Mouse (Mus musculus) olfactory bulb, adult 2 months (tissue): ENCODE measurements at regions not wholly inside any gene's neighbourhood (a gene's known extent, or its start where the extent isn't known, plus 50 kb on each side); places are given as distances from the start of the nearest gene placed in this dataset.

Experiments
- CTCF ChIP-seq: fragments of 200-500 bp; IDR thresholded peaks from 2 replicates; pipeline ENCODE4 v1.5.1; 2012; ENCODE audit warnings: low read depth, mild to moderate bottlenecking, low read length, moderate library complexity; ENCODE audit not compliant: insufficient read depth
- POLR2A ChIP-seq: fragments of 200-500 bp; IDR thresholded peaks from 2 replicates; pipeline ENCODE4 v1.6.1; 2012; ENCODE audit warnings: mild to moderate bottlenecking, low read depth, low read length, moderate library complexity; ENCODE audit not compliant: insufficient read depth

DNA sequence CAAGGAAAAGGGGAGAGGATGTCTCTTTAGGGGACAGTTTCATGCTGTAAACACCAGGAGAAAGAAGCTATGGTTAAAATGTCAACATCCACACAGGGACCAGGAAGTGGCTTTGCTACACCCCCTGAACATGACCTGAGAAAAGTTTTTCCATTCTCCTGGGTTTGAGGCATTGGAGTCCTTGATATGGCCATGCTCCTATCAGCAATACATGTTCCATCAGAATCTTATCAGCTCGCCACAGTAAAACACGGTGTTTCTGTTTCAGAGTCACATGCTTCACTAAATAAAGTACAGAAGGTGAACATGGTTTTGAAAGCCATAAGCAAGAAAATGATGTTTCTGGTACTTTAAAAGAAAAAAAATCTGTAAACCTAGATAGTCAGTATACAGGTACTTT lies 367.4 kb upstream of the Cd180 start:
- TF ChIP-seq POLR2A (no peak), CTCF (no peak)
